Mouse (Mus musculus) natural killer cell, adult 2 months (primary cell): Measurements from ENCODE around the gene Zdhhc12.

ENCODE experiments used
- DNase-seq, 2 experiments: peaks; one replicate each; pipeline ENCODE4 v3.0.0; 2022; ENCODE audit warnings: low spot score in 2 of 2

The Zdhhc12 gene

DNA sequence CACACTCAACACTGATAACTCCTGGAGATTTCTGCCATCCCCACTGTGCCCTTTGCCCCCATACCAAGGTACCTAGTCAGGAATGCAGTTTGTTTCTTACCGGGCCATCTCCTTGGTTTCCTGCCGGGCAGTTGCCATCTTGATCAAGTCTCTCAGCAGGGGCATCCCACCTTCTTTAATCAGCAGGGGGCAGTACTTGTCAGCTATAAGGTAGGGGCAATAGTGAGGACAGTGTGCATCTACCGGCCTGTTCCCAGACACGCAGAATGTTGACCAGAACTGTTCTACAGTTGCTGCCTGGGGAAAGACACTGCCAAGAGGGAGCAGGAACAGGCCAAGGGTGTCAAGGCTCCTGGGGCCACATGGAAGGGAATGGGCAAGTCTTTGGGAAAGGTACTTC lies 6.8 kb upstream of the Zdhhc12 start:
- DNase-seq = no peak

DNA sequence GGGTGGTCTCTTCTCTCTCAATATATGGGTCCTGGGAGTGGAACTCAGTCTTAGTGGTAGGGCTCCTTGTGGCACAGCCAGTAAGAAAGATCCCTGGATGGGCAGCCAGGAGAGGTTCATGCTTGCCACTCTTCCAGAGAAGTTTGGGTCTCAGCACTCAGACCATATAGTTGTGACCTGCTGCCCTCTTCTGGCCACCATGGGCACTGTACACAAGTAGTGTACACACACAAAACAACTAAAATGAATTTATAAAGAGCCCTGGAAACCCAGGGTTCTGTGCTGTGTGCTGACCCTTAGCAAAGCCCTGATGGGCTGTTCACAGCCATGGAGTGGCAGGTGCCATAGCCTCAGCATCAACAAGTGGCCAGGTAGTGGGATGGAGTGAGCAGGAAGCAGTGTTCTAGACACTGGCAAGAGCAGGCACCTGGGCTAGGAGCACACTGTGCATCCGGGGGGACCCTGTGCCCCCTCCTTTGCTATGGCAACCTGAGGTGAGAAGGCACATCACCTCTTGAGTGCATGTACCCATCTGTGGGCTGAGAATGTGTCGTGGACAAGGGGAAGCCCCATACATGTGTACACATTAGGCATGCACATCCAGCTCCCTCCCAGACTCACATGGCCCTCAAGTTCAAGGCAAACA lies 2.6 kb upstream of the Zdhhc12 start:
- peak; percentile 30 to 60 for DNase-seq

DNA sequence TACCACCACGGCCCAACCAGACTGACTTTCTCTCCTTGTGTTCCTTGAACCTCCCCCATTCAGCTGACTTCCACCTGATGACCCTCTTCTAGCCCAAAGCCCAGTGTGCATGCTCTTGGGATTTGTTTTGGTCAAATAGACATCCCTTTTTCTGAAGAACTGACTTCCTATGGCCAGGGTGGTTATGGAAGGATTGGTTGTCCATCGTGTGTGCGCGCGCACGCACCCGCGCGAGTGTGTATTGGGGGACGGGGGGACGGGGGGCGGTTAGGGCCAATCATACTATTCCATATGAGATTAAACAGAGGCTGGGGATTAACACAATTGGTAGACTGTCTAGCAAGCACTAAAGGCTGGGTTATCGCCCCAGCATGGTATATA lies 750 bp upstream of the Zdhhc12 start:
- DNase-seq = no peak

DNA sequence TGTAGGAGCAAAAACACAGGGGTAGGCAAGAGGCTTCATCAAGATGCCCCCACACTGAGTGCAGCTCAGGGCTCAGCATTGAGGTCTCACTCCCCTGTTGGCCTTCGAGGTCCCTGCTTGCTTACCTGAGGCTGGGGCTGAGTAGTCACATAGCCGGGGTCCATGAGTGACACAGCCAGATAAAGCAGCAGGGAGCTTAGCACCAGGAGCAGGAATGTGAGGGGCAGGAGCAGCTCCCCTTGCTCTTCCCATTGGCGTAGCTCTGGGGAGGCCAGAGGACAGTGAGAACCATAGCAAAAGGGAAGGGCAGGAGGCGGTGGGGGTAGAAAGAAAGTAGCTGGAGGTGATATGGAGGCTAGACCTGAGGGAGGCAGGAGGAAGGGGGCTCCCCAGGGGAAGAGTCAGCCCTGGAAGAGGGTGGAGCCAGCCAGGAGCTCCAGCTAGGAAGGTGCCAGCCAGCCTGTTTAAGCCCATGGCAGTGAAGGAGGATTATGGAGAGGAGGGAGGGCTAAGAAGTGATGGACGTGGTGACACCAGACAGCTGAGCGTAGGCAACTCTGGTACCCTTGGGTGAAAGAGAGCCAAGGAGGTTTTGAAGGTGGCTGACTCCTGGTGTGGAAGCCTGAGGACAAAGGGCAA lies 1.0 kb downstream of the Zdhhc12 start:
- DNase-seq = no peak

DNA sequence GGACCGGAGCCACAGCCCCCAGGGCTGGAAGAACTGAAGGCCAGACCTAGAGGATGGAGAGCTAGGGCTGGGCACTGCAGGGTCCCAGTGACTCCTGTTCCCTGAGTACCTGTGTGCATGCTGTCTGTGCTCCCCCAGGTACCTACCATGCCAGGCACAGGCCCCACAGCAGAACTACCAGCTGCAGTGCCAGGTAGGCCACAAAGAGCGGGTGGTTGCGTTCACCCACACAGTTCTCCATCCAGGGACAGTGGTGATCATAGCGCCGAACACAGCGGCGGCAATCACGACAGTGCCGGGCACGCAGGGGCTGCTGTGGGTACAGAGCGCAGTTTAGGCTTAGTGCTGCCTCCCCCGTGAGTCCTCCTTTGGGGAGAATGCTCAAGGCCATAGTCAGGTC lies 1.9 kb downstream of the Zdhhc12 start:
- no peak for DNase-seq

DNA sequence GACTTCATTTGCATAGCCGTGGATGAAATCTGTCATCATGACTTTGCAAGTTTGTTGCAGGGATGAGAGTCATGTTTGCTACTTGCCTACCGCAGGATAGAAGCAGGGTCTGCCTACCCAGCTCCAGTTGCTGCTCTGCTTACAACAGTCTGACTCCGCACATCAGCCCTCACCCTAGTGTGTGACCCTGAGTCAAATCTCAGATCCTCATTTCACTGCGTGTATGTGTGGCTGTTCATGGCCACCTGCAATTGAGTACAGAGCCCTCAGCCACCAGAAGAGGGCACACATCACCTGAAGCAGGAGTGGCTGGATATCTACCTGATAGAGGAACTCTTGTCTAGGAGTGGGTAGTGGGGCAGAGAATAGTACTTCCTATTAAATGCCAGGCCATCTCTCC lies 6.1 kb downstream of the Zdhhc12 start:
- no peak for DNase-seq

DNA sequence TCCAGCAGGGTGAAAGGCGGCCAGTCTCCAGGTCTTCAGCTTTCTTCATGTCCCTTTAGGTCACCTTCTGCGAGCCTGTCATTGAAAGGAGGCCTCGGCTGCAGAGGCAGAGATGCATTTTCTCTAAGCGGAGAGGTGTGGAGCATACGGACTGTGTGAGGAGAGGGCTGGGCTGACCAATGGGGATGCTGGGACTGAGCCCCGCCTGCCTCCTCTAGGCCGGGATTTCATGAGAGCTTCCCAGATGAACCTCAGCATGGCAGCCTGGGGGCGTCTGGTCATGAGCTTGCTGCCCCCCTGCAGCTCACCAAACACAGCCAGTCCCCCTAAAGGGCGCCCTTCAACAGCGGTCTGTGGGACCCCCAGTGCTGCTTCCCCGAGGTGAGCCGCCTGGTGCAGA lies 8.8 kb downstream of the Zdhhc12 start:
- no peak for DNase-seq

DNA sequence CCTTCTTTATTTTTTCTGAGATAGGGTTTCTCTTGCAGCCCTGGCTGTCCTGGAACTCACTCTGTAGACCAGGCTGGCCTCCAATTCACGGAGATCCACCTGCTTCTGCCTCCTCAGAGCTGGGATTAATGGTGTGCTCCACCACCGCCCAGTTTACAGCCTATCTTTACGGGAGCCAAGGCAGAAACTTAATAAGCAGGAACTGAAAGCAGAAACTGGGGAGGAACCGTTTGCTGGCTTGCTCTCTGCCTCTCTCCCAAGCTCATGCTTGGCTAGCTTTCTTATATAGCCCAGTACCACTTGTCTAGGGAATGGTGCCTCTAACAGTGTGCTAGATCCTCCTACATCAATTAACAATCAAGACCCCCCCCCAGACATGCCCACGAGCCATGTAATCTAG lies 9.3 kb downstream of the Zdhhc12 start:
- DNase-seq = no peak

DNA sequence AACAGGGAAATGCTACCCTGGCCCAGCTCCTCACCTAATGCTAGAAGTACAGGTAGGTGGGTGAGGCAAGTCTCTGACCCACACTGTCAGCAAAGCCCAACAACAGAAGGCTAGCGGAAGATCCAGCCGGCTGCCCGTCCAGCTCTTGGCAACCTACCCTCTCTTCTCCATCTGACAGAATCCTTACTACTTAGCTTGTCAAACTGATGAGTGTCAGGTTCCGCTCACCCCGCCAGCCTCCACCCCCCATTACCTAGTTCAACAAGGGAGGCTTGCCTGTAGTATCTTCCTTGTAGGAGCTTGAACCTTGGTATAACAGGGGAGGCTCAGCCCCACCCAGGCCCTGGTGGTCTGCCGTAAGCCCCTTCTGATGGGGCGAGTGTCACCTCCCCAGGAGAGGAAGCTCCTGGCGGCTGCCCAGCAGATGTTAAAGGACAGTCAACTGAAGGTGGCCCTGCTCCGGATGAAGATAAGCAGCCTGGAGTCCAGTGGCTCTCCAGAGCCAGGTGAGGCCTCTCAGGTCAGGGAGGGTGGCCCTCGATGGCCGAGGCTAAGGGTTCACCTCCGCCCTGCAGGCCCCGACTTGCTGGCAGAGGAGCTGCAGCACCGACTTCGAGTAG lies 13.2 kb downstream of the Zdhhc12 start:
- no peak for DNase-seq

DNA sequence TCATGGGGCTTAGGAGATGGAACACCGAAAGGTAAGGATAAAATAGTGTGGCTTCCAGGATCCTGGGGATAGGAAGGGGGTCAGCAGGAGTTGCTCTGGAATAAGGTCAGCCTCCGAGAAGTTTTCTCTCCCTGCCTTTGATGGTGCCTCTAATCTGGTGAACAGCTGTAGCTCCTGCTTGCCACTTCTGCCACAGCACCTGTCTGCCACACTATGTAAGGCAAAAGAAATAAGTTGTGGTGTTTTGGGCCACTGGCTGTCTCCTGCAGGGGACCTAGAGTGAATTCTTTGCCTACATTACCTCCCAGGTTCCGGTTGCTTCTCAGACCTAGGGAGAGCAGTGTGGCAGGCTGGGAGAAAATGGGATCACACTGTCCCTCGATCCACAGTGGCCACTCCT lies 14.7 kb downstream of the Zdhhc12 start:
- DNase-seq = no peak

DNA sequence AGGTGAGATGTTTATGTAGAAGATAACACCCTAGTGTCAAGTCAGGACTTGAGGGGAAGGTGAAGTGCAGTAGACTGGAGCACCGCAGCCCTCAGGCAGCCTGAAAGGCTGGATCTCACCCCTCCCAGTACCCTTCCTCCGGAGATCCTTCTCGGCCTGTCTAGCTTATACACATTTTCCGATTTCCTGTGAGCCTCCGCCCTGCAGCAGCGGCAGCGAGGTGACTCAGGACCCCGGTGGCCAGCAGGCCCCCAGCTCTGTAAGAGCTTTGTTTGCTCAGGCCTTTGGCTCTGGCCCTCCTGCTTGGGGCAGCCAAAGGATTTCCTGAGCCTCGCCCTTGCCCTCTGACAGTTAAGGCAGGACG lies 15.1 kb downstream of the Zdhhc12 start:
- no peak for DNase-seq

DNA sequence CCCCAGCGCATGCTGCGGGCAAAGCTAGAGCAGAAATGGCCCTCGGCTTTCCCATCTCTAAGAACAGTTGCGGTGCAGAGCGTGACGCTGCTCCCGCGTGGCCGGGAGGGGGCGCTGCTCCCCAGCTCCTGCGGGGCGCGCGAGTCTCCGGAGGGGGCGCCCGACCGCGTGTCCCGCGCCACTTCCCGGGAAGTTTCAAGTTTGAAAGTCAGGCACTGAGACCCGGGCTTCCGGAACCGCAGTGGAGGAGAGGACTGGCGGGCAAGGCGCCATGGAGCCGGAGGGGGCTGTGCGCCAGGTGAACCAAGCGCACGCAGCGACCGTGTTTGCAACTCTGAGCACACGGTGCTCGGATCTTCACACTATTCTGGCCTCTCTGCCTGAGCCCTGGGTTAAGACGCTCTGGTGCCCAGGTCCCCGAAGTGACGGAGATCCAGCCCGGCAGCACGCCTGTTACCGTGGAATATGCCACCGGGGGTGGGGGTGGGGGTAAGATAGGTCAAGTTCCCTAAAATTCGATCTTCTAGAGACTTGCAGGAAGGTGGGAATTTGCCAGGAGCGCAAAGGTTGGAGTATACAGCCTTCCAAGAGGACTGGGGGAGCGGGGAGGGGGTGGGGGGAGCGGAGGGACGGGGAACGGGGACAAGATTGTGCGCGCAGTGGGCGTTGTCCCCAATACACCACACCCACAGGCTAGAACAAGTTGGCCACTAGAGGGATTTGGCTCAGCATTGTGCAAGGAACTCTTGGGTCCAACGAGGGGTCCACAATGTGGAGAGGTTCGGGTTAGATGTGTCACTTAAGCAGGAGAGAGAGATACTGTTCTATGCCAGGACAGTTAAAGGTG lies 15.7 kb downstream of the Zdhhc12 start, which contains the start of gene Pkn3:
Pkn3 (plus strand) TSS at position 183 of the 847 bp plus-strand sequence.
- DNase-seq = peak; percentile 69 to 82

DNA sequence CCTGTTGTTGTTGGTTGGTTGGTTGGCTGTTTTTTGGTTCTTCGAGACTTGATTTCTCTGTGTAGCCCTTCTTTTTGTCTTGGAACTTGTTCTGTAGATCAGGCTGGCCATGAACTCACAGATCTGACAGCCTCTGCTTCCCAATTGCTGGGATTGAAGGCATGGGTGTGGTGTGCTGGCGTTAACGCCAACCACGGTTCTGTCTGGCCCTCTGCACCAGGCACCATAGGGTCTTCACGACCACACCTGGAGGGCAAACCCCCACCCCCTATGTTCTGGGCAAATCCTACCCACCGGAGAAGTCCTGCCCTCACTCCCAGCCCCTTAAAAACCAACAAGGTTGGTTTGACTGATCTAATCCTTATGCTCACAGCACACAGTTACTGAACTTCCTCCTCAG lies 16.5 kb downstream of the Zdhhc12 start:
- no peak for DNase-seq

DNA sequence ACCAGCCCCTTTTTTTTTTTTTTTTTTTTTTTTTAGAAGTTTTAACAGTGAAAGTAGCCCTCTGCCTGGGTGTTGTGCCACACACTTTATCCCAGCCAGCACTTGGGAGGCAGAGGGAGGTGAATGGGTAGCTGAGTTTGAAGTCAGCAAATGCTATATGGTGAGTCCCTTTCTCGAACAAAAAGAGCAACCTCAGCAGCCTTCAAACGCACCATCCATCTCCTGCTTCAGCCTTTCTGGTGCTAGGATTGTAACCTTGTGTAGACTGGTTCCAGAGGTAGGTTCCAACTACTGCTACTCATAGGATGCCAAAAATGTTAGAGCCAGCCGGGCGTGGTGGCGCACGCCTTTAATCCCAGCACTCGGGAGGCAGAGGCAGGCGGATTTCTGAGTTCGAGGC lies 17.0 kb downstream of the Zdhhc12 start:
- no peak for DNase-seq

DNA sequence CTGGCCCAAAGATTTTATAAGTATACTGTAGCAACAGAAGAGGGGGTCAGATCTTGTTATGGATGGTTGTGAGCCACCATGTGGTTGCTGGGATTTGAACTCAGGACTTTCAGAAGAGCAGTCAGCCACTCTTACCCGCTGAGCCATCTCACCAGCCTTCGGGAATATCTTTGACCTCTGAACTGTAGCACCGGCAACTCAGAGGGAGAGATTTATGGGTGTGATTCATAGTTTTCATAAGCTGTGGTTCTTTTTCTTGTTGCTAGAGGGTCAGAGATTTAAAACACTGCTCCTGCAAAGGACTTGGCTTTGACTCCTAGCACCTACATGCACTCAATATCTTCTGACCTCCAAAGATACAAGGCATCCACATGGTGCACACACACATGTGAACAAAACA lies 17.8 kb downstream of the Zdhhc12 start:
- no peak for DNase-seq

DNA sequence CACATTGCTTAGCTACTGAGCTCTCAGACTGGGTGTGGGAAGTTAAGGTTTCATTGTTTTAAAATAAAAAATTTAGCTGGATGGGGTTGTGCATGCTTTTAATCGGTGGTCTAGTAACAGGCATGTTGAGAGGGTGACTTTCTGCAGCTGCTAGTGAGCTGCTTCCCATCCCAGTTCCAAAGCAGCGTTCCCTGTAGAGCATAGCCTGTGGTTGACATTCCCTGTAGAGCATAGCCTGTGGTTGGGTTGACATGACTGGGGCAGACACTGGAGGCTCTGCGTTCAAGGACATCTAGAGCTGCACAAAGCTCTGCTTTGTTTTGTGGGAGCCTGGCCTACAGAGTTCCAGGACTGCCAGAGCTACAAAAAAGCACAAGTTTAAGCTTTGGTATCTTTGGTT lies 20.2 kb downstream of the Zdhhc12 start:
- DNase-seq = no peak

DNA sequence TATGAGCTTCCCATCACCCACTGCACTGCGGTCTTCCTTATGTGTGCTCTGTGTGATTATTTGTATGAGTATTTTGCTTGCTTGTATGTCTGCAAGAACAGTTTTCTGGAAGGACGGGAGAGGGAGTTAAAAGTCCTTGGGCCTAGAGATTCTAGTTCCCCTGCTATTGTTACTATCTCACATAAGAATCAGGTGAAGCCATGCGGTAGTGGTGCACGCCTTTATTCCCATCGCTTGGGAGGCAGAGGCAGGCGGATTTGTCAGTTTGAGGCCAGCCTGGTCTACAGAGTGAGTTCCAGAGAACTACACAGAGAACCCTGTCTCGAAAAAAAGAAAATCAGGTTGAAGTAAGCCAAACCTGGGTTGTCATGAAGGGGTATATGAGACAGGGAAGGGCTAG lies 20.6 kb downstream of the Zdhhc12 start:
- no peak for DNase-seq

DNA sequence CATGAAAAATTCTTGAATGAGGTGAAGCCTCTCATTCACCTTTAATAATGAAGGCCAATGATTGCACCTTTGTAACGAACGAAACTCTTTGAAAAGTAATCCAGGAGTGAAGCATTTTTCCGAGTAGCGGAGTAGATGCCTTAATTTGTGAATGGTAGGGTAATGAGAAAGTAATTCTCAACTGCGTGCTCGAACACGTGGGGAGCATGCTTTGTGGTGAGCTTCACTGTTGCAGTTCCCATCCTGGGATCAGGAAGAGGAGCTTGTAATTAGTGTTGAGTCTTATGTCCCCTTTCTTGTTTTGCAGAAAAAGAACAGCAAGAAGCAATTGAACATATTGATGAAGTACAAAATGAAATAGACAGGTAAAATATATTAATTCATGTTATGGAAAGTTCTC lies 25.5 kb downstream of the Zdhhc12 start:
- DNase-seq = no peak

DNA sequence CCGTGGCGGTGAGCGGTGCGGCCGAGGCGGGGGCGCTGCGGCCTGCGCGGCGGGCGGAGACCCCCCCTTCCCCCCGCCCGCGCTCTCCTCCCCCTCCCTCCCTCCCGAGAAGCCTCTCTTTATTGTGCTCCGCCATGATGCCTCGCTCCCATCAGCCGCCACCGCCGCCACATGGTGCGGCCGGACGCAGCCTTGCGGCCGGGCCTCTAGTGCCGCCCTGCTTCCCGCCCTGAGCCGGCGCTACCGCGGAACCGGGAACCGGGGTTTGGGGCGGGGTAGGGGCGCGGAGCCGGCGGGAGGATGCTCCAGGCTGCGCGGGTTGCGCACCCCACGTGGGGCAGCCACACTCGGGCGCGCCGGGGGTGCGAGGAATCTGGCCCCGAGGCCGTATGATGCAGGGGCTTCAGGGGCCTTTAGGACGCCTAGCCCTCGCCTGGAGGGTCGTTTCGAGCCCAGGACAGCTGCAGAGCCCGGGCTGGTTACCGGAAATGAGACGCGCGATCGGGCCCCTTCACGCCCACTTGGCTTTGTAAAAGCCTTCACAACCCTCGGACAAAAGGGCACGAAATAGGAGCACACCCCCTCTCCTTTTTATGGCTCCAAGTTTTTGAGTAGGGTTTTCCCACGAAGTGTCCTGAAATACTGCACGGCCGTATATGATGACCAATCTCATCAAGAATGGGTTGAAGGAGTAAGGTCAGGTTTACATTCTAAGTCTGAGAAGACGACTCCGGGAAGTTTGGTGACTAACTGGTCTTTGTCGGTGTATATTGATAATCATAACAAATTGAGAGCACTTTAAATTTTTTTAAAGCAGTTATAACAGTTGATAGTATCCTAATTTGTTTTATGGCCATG lies 26.2 kb downstream of the Zdhhc12 start:
- DNase-seq = peak in 1 of 2 experiments; percentile 42

DNA sequence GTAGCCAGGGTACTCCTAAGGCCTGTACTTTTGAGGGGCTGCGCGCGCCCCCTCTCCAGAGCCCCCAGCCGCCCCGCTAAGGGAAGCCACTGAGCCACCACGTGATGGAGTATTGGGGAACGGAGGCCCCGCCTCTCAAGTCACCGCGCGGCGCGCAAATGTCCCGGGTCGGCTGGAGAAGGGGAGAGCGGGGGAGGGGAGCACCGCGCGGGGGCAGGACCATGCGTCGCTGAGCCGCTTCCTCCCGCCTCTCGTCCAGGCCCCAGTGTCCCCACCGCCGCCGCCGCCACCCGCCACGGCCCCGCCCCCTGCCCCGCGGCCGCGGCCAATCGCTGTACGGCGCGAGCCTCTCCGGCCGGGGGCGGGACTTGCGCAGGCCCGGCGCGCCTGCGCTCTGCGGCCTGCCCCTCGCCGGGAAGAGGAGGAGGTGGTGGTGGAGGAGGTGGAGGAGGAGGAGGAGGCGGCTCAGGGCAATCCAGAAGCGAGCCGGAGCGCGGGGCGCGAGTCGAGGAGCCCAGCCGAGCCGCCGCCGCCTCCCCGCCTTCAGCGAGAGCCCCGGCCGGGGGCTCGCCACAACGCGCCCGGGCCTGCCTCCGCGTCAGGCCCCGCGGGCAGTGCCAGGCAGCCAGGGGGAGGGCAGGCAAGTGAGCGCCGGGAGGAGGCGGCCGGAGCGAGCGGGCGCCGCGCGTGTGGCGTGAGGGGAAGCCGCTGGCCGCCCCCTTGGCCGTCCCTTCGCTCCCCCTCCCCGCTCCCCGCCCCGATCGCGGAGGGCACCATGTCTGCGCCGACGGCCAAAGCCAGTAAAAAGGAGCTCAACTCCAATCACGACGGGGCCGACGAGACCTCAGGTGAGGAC lies 27.2 kb downstream of the Zdhhc12 start:
- DNase-seq = peak; percentile 87 to 91

DNA sequence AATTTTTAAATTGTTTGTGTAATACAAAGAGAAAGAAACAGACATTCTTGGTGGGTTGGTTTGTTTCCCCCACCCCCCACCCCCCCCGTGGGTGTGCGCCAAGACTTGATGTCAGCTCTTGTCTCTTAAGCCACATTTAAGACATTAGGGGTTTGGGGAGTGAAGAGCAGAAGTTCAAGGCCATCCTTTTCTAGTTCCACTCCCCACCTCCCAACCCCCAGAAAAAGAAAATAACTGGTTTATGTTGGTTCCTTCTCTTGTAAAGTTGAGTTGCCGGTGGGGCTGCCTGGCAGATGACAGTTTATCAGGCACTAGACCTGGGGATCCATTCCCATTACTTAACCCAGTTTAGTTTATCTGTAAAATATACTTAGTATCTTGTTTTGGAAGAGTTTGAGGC lies 29.1 kb downstream of the Zdhhc12 start:
- DNase-seq = no peak
